Mouse (Mus musculus): ENCODE data around the gene Nxph4.
A peak's percentile ranks its signal among the peaks of the same experiment; 100 is the strongest.

The Nxph4 gene

DNA sequence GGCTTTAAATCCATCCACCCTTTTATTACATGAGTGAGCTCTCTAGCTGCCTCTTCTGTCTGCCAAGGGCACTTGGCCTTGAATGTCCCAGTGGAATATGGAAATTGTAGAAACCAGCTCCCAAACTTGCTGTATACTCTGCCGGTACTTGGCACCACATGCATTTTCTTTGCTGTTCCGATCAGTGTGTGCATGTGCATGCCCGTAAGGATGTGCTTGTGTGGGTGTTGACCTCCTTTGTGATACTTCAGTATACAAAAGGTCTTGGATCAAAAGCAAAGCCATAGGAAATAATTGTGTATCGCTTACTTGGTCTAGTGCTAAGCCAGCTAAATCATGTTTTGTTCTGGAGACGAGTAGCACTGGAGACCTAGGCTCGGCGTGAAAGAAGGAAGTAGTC lies 45.5 kb downstream of the Nxph4 start:
- DNase-seq (ENCODE audit: low spot score in 2 of 2): no peak

DNA sequence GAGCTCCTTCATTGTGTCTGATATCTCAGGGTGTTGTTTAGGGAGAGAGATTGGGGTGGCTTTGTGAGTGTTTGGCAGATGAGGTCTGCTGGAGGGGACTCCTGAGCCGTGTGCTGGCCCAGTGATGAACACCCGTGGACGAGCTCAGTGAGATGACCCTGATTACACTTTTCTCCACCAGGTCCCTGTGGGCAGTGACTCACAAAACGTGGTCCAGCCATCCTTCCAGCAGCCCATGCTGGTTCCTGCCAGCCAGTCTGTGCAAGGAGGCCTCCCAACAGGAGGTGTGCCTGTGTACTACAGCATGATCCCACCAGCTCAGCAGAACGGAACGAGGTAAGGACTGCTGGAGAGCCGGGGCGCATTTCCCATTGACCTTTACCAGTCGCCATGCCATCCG lies 49.1 kb downstream of the Nxph4 start:
- DNase-seq (ENCODE audit: low spot score in 2 of 2): no peak

DNA sequence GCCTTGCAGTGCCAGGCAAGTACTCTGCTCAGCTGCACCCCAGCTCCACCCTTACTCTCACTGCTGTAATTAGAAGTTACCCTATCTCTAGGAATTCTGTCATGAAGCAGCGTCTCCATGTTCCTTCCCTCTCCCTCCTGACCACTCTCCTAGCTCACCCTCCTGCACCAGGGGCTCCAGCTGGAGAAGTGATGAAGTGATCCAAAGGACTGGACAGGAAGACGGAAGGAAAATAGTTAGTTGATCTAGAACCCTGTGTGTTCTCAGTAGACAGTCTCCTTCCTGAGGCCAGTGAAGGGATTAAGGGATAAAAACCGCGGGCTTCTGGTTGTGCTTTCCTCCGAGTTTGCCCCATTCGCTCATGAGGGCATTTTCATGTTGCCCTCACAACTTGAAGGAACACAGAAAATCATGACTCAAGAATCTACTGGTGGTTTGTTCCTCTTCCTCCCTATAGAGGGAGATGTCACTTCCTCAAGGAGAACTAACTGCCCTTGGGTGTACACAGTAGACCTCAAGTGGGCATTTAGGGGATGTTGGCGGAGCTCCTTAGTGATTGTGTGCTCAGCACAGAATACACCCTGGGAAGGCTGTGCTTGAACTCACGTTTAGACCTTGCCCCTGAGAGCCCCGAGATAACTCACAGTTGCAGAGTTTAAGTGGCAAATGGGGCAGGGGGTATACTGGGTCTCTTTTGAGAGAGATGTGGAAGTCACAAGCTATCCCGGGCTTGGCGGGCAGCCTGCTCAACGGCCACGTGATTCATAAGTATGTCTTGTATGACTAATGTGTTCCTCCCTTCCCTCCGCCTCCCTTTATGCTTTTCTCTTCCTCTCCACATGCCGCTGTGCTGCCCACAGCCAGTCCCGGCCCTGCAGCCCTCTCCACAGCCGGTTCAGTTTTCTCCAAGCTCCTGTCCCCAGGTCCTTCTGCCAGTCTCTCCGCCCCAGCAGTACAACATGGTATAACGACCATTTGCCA lies 53.2 kb downstream of the Nxph4 start:
- peak; percentile 38 to 63 for DNase-seq (ENCODE audit: low spot score in 2 of 2)

DNA sequence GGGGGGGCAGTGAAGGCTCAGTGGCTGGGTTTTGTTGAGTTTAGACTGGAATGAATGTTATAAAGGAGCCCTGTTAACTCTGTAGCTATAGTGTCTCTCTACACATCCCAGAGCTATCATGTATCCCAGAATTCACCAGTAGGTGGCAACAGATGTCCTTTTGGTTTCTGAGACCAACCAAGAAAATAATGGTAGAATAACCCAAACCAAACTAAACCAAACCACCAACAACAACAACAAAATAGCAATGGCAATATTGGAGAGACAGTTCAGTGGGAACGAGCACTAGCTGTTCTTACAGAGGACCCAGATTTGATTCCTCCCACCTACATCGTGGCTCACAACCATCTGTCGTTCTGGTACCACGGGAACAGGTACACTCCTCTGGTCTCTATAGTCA lies 55.2 kb downstream of the Nxph4 start:
- no peak for DNase-seq (ENCODE audit: low spot score in 2 of 2)

- DNase-seq (ENCODE audit: low spot score in 2 of 2): no peak
These were observed 57.1 kb downstream of the Nxph4 start for GRCm38 (mm10) chr10:127477301-127477700.

DNA sequence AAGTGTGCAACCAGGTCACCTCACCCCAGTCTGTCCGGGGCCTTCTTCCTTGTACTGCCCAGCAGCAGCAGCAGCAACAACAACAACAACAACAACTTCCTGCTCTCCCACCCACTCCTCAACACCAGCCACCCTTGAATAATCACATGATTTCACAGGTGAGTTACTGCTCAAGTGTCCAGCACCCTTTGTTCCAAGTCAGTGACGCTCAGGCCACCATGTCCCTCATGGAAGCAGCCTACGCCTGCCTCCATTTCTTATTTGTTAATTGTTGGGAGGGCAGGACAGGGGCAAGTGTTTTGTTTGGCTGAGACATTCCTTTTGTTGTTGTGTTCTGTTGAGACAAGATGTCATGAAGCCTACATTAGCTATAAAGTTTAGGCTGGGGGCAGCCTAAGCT lies 57.8 kb downstream of the Nxph4 start:
- DNase-seq (ENCODE audit: low spot score in 2 of 2): no peak

All from urinary bladder, postnatal 36 days (tissue).